Mouse (Mus musculus) cortical plate, adult 2 months (tissue): ENCODE results near the gene Hmg20b. TPM values are rescaled to one million over a fixed set of nuclear protein-coding genes. Genes with fewer than 3 reads are reported as not detected.

Source experiments
- H3K27ac ChIP-seq: fragments of 200-500 bp; 2 replicates; pipeline ENCODE4 v1.5.1; 2012; ENCODE audit warnings: low read length, control low read depth, inconsistent platforms; ENCODE audit not compliant: insufficient read depth
- H3K4me1 ChIP-seq: fragments of 200-500 bp; 2 replicates; pipeline ENCODE4 v1.6.1; 2011; ENCODE audit warnings: low read length; ENCODE audit not compliant: control insufficient read depth, insufficient read depth
- H3K4me3 ChIP-seq: fragments of 200-500 bp; 2 replicates; pipeline ENCODE4 v1.5.1; 2011; ENCODE audit warnings: mild to moderate bottlenecking, low read length, control low read depth; ENCODE audit not compliant: insufficient read depth
- CTCF ChIP-seq: fragments of 200-500 bp; IDR thresholded peaks from 2 replicates; pipeline ENCODE4 v1.5.1; 2011; ENCODE audit warnings: mild to moderate bottlenecking, control low read depth, low read length; ENCODE audit not compliant: insufficient read depth; ENCODE audit errors: extremely low read depth
- POLR2A ChIP-seq: fragments of 200-500 bp; IDR thresholded peaks from 2 replicates; pipeline ENCODE4 v1.6.1; 2011; ENCODE audit warnings: mild to moderate bottlenecking, low read length, control low read depth; ENCODE audit not compliant: insufficient read depth; ENCODE audit errors: extremely low read depth
- polyA plus RNA-seq: library from polyadenylated mRNA; depleted of rRNA; stranded (reverse); fragments of >200 nt; gene quantifications from 2 replicates; pipeline ENCODE4 v1.2.3, GENCODE M21; 2012

Hmg20b gene
- polyA plus RNA-seq, 1 experiment, result 34.4 TPM

GRCm38 (mm10) chr10:81329194-81329975 is 20.9 kb downstream of the Hmg20b start:
- no peak overlapping the region; the same call in 1 of the 2 replicates for H3K27ac ChIP-seq
- TF ChIP-seq POLR2A (no peak), CTCF (no peak)
- H3K4me3 ChIP-seq, result no peak overlapping the region
- no peaks in the 10 kb centered on the region for H3K4me1 ChIP-seq

GRCm38 (mm10) chr10:81328386-81328785 is 21.9 kb downstream of the Hmg20b start, which contains the start of gene Tbxa2r:
Tbxa2r (plus strand) TSS chr10:81328731.
- no peak for TF ChIP-seq CTCF
- no peak for TF ChIP-seq POLR2A
- H3K4me3 ChIP-seq, result no peak within 1 kb of the TSS
- H3K27ac ChIP-seq, result no peak within 1 kb of the TSS; the same call in 1 of the 2 replicates
- no peaks in the 10 kb centered on the region for H3K4me1 ChIP-seq

GRCm38 (mm10) chr10:81327959-81328358 is 22.3 kb downstream of the Hmg20b start:
- Histone ChIP-seq H3K27ac (no peak overlapping the region), H3K4me1 (no peaks in the 10 kb centered on the region), H3K4me3 (no peak overlapping the region)
- TF ChIP-seq CTCF, result no peak
- TF ChIP-seq POLR2A, result no peak

GRCm38 (mm10) chr10:81326858-81327257 is 23.4 kb downstream of the Hmg20b start:
- H3K27ac ChIP-seq, result peak overlapping the region; percentile 74
- TF ChIP-seq CTCF (no peak), POLR2A (no peak)
- H3K4me3 ChIP-seq, result no peak overlapping the region
- H3K4me1 ChIP-seq, result no peaks in the 10 kb centered on the region

GRCm38 (mm10) chr10:81325781-81326180 is 24.5 kb downstream of the Hmg20b start:
- no peaks in the 10 kb centered on the region for H3K4me1 ChIP-seq
- TF ChIP-seq POLR2A (no peak), CTCF (no peak)
- no peak overlapping the region for H3K4me3 ChIP-seq
- H3K27ac ChIP-seq, result no peak overlapping the region

- H3K4me3 ChIP-seq, result no peak overlapping the region
- no peak overlapping the region for H3K27ac ChIP-seq
- H3K4me1 ChIP-seq, result no peaks in the 10 kb centered on the region
- no peak for TF ChIP-seq CTCF
- TF ChIP-seq POLR2A, result no peak
These were observed 25.1 kb downstream of the Hmg20b start for GRCm38 (mm10) chr10:81325176-81325575.

GRCm38 (mm10) chr10:81323791-81324530 is 26.3 kb downstream of the Hmg20b start:
- Histone ChIP-seq H3K4me1 (no peaks in the 10 kb centered on the region), H3K4me3 (no peak overlapping the region), H3K27ac (no peak overlapping the region)
- no peak for TF ChIP-seq CTCF
- TF ChIP-seq POLR2A, result no peak

- H3K4me3 ChIP-seq, result no peak overlapping the region
- H3K4me1 ChIP-seq, result no peaks in the 10 kb centered on the region
- TF ChIP-seq CTCF, result no peak
- TF ChIP-seq POLR2A, result no peak
- no peak overlapping the region for H3K27ac ChIP-seq
These were observed 27.0 kb downstream of the Hmg20b start for GRCm38 (mm10) chr10:81323141-81323775.

- H3K4me3 ChIP-seq, result no peak overlapping the region
- H3K4me1 ChIP-seq, result no peaks in the 10 kb centered on the region
- no peak for TF ChIP-seq CTCF
- H3K27ac ChIP-seq, result no peak overlapping the region
These were observed 27.8 kb downstream of the Hmg20b start for GRCm38 (mm10) chr10:81322444-81322843.

GRCm38 (mm10) chr10:81321436-81321835 is 28.8 kb downstream of the Hmg20b start:
- TF ChIP-seq POLR2A, result no peak
- no peak for TF ChIP-seq CTCF
- Histone ChIP-seq H3K4me3 (peak overlapping the region; percentile 32), H3K4me1 (no peaks in the 10 kb centered on the region), H3K27ac (peak overlapping the region; percentile 89)
